Mouse (Mus musculus) left cerebral cortex, adult 2 months (tissue): ENCODE measurements around the gene Tbc1d10b. TPM values are rescaled to one million over a fixed set of nuclear protein-coding genes. Genes with fewer than 3 reads are reported as not detected.
A peak's percentile ranks its signal among the peaks of the same experiment; 100 is the strongest.
"Not testable (repeated sequence)": the region's sequence is repeated elsewhere in the genome, so short reads cannot be mapped to it uniquely, and the experiment has no call there.

Experiments used
- DNase-seq, 2 experiments: peaks; one replicate each; pipeline ENCODE4 v3.0.0; 2021 to 2022; ENCODE audit warnings: low spot score in 2 of 2, mixed read lengths in 1 of 2; ENCODE audit errors: extremely low spot score in 1 of 2
- H3K27ac ChIP-seq: fragments of 200-600 bp; 2 replicates; pipeline ENCODE4 v1.8.1; 2022
- H3K4me3 ChIP-seq: fragments of 200-600 bp; 2 replicates; pipeline ENCODE4 v1.8.1; 2022
- CTCF ChIP-seq: fragments of 200-600 bp; IDR thresholded peaks from 2 replicates; pipeline ENCODE4 v1.8.1; 2022; ENCODE audit warnings: antibody characterized with exemption, mild to moderate bottlenecking, moderate library complexity
- intact Hi-C: fragments of 180-260 bp; cut with DNase I; formaldehyde crosslinking; loops from one replicate; pipeline ENCODE4 v1.15.1; 2025
- total RNA-seq, 2 experiments: library from RNA; stranded (reverse); gene quantifications; 2 replicates each; pipeline ENCODE4 v1.2.3; 2021

Tbc1d10b gene
- total RNA-seq, 2 experiments from 2014 or later, result 91.9 to 110 TPM

DNA sequence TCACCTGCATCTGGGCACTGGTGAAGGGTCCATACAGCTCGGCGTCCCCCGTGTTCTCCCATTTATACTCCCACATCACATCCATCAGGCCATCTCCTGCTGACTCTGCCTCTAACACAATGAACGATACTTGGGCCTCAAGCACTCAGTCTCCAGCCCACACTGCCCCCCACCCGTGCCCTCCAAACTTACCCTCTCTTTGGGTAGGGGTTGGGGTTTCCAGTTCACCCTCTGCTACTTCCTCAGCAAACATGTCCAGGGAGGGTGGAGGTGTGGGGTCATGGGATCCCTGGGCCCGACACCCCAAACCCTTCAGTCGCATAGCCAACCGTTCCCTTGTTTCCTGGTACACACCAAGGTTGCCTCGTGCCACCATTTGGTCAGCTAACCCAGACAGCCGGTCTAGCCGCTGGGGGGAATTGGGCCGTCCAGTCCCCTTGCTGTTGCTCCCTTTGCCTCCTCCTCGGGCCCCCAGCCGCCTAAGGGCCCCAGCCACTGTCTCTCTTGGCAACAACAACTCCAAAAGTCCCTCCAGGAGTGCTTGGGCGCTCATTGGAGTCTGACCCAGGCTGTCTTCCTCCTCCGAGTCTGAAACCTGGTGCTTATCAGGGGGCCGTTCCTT lies 14.1 kb downstream of the Tbc1d10b start:
- Histone ChIP-seq H3K4me3 (no peak overlapping the region), H3K27ac (no peak overlapping the region)
- intact Hi-C loops, result no loop called here
- DNase-seq, result no peak
- no peak for TF ChIP-seq CTCF

- TF ChIP-seq CTCF, result no peak
- intact Hi-C loops, result no loop called here
- no peak for DNase-seq
- H3K27ac ChIP-seq, result no peak overlapping the region
- no peak overlapping the region for H3K4me3 ChIP-seq
Observed at GRCm38 (mm10) chr7:127192989-127193388, 15.3 kb downstream of the Tbc1d10b start.

GRCm38 (mm10) chr7:127190672-127191071 lies 17.6 kb downstream of the Tbc1d10b start:
- no peak for TF ChIP-seq CTCF
- Histone ChIP-seq H3K27ac (no peak overlapping the region), H3K4me3 (no peak overlapping the region)
- no peak for DNase-seq
- intact Hi-C loops, result no loop called here

GRCm38 (mm10) chr7:127188305-127189276 lies 19.7 kb downstream of the Tbc1d10b start:
- DNase-seq, result no peak
- Histone ChIP-seq H3K27ac (no peak overlapping the region), H3K4me3 (no peak overlapping the region)
- intact Hi-C loops, result loop anchor here (5.0 kb wide), 1 partner anchor 41 kb away; no protein-coding TSS in a partner anchor
- no peak for TF ChIP-seq CTCF

- DNase-seq, result no peak
- H3K4me3 ChIP-seq, result no peak overlapping the region
- H3K27ac ChIP-seq, result no peak overlapping the region
- no peak for TF ChIP-seq CTCF
- intact Hi-C loops, result loop anchor here (5.0 kb wide), 1 partner anchor 40 kb away; no protein-coding TSS in a partner anchor
Observed at GRCm38 (mm10) chr7:127187351-127187750, 20.9 kb downstream of the Tbc1d10b start.

GRCm38 (mm10) chr7:127185601-127186000 lies 22.7 kb downstream of the Tbc1d10b start:
- peak; percentile 55 for TF ChIP-seq CTCF
- intact Hi-C loops, result loop anchor here (1.0 to 5.0 kb wide), 3 partner anchors 38 to 67 kb away; no protein-coding TSS in a partner anchor
- no peak overlapping the region for H3K27ac ChIP-seq
- H3K4me3 ChIP-seq, result no peak overlapping the region
- DNase-seq, result no peak

DNA sequence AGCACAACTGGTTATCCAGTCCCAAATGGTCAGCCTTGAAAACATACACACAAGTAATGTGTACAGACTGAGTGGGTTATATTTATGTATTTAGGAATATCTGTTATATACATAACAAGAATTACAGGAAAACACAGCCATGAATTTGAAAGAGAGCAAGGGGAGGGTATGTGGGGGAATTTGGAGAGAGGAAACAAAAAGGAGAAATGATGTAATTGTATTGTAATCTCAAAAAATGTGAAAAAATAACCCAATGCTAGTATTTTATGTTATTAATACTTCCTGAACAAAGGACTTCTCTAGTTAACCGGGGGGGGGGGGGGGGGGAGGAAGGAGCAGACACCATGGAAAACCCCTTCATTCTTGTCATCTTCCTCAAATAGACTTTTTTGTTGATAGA lies 23.5 kb downstream of the Tbc1d10b start:
- no peak for DNase-seq
- Histone ChIP-seq H3K4me3 (no peak overlapping the region), H3K27ac (no peak overlapping the region)
- intact Hi-C loops, result loop anchor here (1.0 to 5.0 kb wide), 3 partner anchors 37 to 66 kb away; no protein-coding TSS in a partner anchor
- no peak for TF ChIP-seq CTCF

DNA sequence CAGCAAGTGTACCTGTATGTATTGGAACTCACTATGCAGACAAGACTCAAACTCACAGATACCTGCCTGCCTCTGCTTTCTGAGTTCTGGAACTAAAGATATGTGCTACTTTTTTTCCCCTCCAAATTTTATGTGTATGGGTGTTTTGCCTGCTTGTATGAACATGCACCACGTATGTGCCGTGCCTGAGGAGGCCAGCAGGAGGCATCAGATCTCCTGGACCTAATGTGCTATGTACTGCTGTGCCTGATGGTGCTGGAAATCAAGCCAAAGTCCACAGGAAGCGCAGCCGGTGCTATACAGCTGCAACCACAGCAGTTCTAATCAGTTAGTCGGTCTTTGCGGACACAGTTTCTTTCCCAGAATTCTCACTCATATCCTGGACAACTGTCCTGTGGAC lies 24.4 kb downstream of the Tbc1d10b start:
- TF ChIP-seq CTCF, result peak; percentile 20
- H3K4me3 ChIP-seq, result no peak overlapping the region
- intact Hi-C loops, result loop anchor here (2.0 kb wide), 1 partner anchor 55 kb away; no protein-coding TSS in a partner anchor
- no peak for DNase-seq
- H3K27ac ChIP-seq, result no peak overlapping the region

- intact Hi-C loops, result no loop called here
- no peak for TF ChIP-seq CTCF
- DNase-seq, result no peak
- no peak overlapping the region for H3K27ac ChIP-seq
- H3K4me3 ChIP-seq, result no peak overlapping the region
Observed at GRCm38 (mm10) chr7:127183345-127183744, 24.9 kb downstream of the Tbc1d10b start.

GRCm38 (mm10) chr7:127181724-127182123 lies 26.5 kb downstream of the Tbc1d10b start:
- H3K4me3 ChIP-seq, DNase-seq, intact Hi-C loops, H3K27ac ChIP-seq: not testable (repeated sequence)

DNA sequence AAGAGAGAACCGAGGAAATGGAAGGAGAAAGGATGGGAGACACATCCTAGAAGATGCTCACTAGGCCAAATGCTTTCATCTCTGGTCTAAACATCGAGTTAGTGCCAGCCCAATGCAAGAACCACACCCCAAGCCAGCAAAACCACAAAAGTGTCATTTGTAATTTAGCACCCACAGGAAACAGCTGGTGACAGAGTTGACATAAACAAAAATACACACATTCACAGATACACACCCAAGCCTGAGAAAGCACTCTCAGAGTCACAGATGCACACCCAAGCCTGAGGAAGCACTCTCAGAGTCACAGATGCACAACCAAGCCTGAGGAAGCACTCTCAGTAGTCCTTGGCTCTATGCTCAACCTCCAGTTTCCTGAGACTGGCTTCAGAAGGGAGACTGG lies 27.5 kb downstream of the Tbc1d10b start:
- TF ChIP-seq CTCF, result no peak
- intact Hi-C loops, result no loop called here
- DNase-seq, result no peak
- H3K27ac ChIP-seq, result no peak overlapping the region
- H3K4me3 ChIP-seq, result no peak overlapping the region

DNA sequence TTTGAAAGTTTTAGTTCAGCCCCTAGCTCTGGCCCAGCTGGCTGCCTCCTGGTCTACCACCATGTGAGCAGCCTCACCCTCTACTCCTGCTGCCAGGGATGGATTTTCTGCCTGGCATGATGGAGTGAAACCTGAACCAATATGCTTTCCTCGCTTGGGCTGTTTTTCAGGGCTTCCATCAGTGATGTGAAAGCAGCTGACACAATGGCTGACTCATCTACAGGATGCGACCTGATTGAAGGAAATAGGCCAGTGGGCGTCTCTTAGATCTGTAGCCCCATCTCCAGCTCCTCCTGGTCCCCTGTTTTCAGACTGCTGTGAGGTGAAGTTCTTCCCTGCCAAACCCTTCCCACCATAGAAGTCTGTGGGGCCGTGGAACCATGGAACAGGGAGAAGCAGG lies 31.3 kb downstream of the Tbc1d10b start:
- no peak overlapping the region for H3K27ac ChIP-seq
- no peak overlapping the region for H3K4me3 ChIP-seq
- TF ChIP-seq CTCF, result no peak
- DNase-seq, result no peak
- intact Hi-C loops, result no loop called here
